Mouse (Mus musculus): ENCODE measurements around the gene Baat.
"Not testable (repeated sequence)": the region's sequence is repeated elsewhere in the genome, so short reads cannot be mapped to it uniquely, and the experiment has no call there.

Gene Baat

GRCm38 (mm10) chr4:49506386-49506785 is at the start of gene Baat:
Gene Baat, minus strand, starts transcription at chr4:49506557.
- DNase-seq = no peak

- no peak for DNase-seq
Measured at GRCm38 (mm10) chr4:49553380-49553779, 47.0 kb upstream of the Baat start.

GRCm38 (mm10) chr4:49549383-49549782 is 43.0 kb upstream of the Baat start, which contains the start of gene Aldob:
Gene Aldob, minus strand, starts transcription at chr4:49549546.
- no peak for DNase-seq

- no peak for DNase-seq
Measured at GRCm38 (mm10) chr4:49547544-49548219, 41.3 kb upstream of the Baat start.

- DNase-seq = no peak
Measured at GRCm38 (mm10) chr4:49546873-49547543, 40.7 kb upstream of the Baat start.

- no peak for DNase-seq
Measured at GRCm38 (mm10) chr4:49546026-49546425, 39.7 kb upstream of the Baat start.

- no peak for DNase-seq
Measured at GRCm38 (mm10) chr4:49540966-49541365, 34.6 kb upstream of the Baat start.

GRCm38 (mm10) chr4:49539665-49540064 is 33.3 kb upstream of the Baat start:
- DNase-seq = no peak

GRCm38 (mm10) chr4:49536671-49537070 is 30.3 kb upstream of the Baat start:
- no peak for DNase-seq

GRCm38 (mm10) chr4:49535675-49536294 is 29.4 kb upstream of the Baat start:
- DNase-seq = no peak

GRCm38 (mm10) chr4:49535036-49535435 is 28.7 kb upstream of the Baat start:
- DNase-seq = no peak

- DNase-seq = peak; percentile 52
Measured at GRCm38 (mm10) chr4:49522576-49522975, 16.2 kb upstream of the Baat start.

- no peak for DNase-seq
Measured at GRCm38 (mm10) chr4:49521346-49521745, 15.0 kb upstream of the Baat start.

GRCm38 (mm10) chr4:49520572-49521340 is 14.4 kb upstream of the Baat start, which contains the start of the genes Mrpl50 and Zfp189:
Gene Mrpl50, minus strand, starts transcription at chr4:49521093.
Gene Zfp189, plus strand, starts transcription at chr4:49521176.
- peak; percentile 96 for DNase-seq

GRCm38 (mm10) chr4:49519476-49519875 is 13.1 kb upstream of the Baat start:
- no peak for DNase-seq

- no peak for DNase-seq
Measured at GRCm38 (mm10) chr4:49514441-49514840, 8.1 kb upstream of the Baat start.

- no peak for DNase-seq
Measured at GRCm38 (mm10) chr4:49512636-49513035, 6.3 kb upstream of the Baat start.

- DNase-seq = not testable (repeated sequence)
Measured at GRCm38 (mm10) chr4:49510236-49510835, 4.0 kb upstream of the Baat start.

- DNase-seq = no peak
Measured at GRCm38 (mm10) chr4:49509183-49509582, 2.8 kb upstream of the Baat start.

- DNase-seq = no peak
Measured at GRCm38 (mm10) chr4:49503563-49503962, 2.8 kb downstream of the Baat start.

GRCm38 (mm10) chr4:49485934-49486650 is 20.3 kb downstream of the Baat start:
- DNase-seq = not testable (repeated sequence)

- DNase-seq = no peak
Measured at GRCm38 (mm10) chr4:49485442-49485841, 20.9 kb downstream of the Baat start.
